Mouse (Mus musculus) CH12.LX (cell line): ENCODE results near the gene 1700001C02Rik. TPM values are rescaled to one million over a fixed set of nuclear protein-coding genes. Genes with fewer than 3 reads are reported as not detected.

ENCODE experiments used
- DNase-seq: peaks from one replicate; pipeline ENCODE4 v3.0.0-alpha.2; 2013; ENCODE audit errors: extremely low read depth
- H3K27ac ChIP-seq: 2 replicates; pipeline ENCODE4 v1.5.1; 2012; ENCODE audit warnings: low read depth, mild to moderate bottlenecking, control low read depth, moderate library complexity; ENCODE audit not compliant: insufficient read depth
- H3K27me3 ChIP-seq: replicated peaks from 2 replicates; pipeline ENCODE3; 2012; ENCODE audit warnings: inconsistent platforms
- H3K36me3 ChIP-seq, 2 experiments: replicated peaks in 1 of 2; 2 replicates each; pipeline versions ENCODE3 to v1.6.1; 2012; ENCODE audit warnings: inconsistent platforms in 1 of 2, low read length in 1 of 2, mild to moderate bottlenecking in 1 of 2, mixed read lengths in 1 of 2, moderate library complexity in 1 of 2; ENCODE audit not compliant: control insufficient read depth in 1 of 2, insufficient read depth in 1 of 2
- H3K4me1 ChIP-seq, 2 experiments: 2 replicates each; pipeline ENCODE4 v1.6.1; 2012; ENCODE audit warnings: inconsistent platforms in 1 of 2, moderate library complexity in 1 of 2; ENCODE audit not compliant: insufficient read depth in 2 of 2, control insufficient read depth in 1 of 2
- H3K4me2 ChIP-seq: 2 replicates; pipeline ENCODE4 v1.6.1; 2012; ENCODE audit warnings: low read depth, mild to moderate bottlenecking, control low read depth; ENCODE audit not compliant: poor library complexity, insufficient read depth, severe bottlenecking
- H3K4me3 ChIP-seq, 3 experiments: fragments of 150-350 bp in 1 of 3; sonication (generic) in 1 of 3; replicated peaks in 1 of 3; 2 replicates each; pipeline versions ENCODE3 to v1.5.1; 2011 to 2012; ENCODE audit warnings: low read depth in 2 of 3, low read length in 2 of 3, mild to moderate bottlenecking in 2 of 3, moderate library complexity in 2 of 3, control low read depth in 1 of 3, improper control_type of control experiment in 1 of 3, inconsistent platforms in 1 of 3, mixed read lengths in 1 of 3; ENCODE audit not compliant: poor library complexity in 1 of 3
- H3K79me2 ChIP-seq: replicated peaks from 2 replicates; pipeline ENCODE4 v1.6.1; 2012; ENCODE audit warnings: mild to moderate bottlenecking, moderate library complexity; ENCODE audit not compliant: control insufficient read depth, poor library complexity, insufficient read depth, severe bottlenecking; ENCODE audit errors: extremely low read depth
- H3K9ac ChIP-seq: 2 replicates; pipeline ENCODE4 v1.6.1; 2012; ENCODE audit warnings: low read depth, mild to moderate bottlenecking, control low read depth, moderate library complexity; ENCODE audit not compliant: insufficient read depth
- H3K9me3 ChIP-seq: replicated peaks from 2 replicates; pipeline ENCODE3; 2012; ENCODE audit warnings: low read length, inconsistent platforms, mixed read lengths
- CHD1 ChIP-seq: IDR thresholded peaks from 2 replicates; pipeline ENCODE4 v1.6.1; 2012; ENCODE audit warnings: low read depth, low read length, improper control_type of control experiment, inconsistent platforms
- CTCF ChIP-seq, 2 experiments: IDR thresholded peaks in 1 of 2; conservative IDR thresholded peaks in 1 of 2; 2 replicates each; pipeline ENCODE4 v1.5.1; 2011 to 2012; ENCODE audit warnings: low read depth in 2 of 2, low read length in 2 of 2, improper control_type of control experiment in 1 of 2, inconsistent platforms in 1 of 2, mild to moderate bottlenecking in 1 of 2, moderate library complexity in 1 of 2
- ELF1 ChIP-seq: IDR thresholded peaks from 2 replicates; pipeline ENCODE4 v1.6.1; 2014; ENCODE audit warnings: low read depth, mild to moderate bottlenecking, inconsistent platforms, low read length, improper control_type of control experiment
- ETS1 ChIP-seq: conservative IDR thresholded peaks from 2 replicates; pipeline ENCODE4 v1.6.1; 2012; ENCODE audit warnings: low read depth, mild to moderate bottlenecking, inconsistent platforms, low read length, improper control_type of control experiment, moderate library complexity
- IRF4 ChIP-seq: IDR thresholded peaks from 2 replicates; pipeline ENCODE4 v1.6.1; 2014; ENCODE audit warnings: low read depth, mild to moderate bottlenecking, inconsistent platforms, low read length, improper control_type of control experiment
- MAFK ChIP-seq: IDR thresholded peaks from 2 replicates; pipeline ENCODE4 v1.6.1; 2011; ENCODE audit warnings: low read length, improper control_type of control experiment; ENCODE audit not compliant: insufficient replicate concordance
- MAZ ChIP-seq: IDR thresholded peaks from 2 replicates; pipeline ENCODE4 v1.6.1; 2012; ENCODE audit warnings: low read depth, mild to moderate bottlenecking, inconsistent platforms, low read length, improper control_type of control experiment, moderate library complexity
- NELFE ChIP-seq: IDR thresholded peaks from 2 replicates; pipeline ENCODE4 v1.6.1; 2011; ENCODE audit warnings: low read depth, low read length, improper control_type of control experiment
- PAX5 ChIP-seq: IDR thresholded peaks from 2 replicates; pipeline ENCODE4 v1.6.1; 2012; ENCODE audit warnings: low read length, inconsistent platforms, mixed read lengths
- RAD21 ChIP-seq: IDR thresholded peaks from 2 replicates; pipeline ENCODE4 v1.6.1; 2011; ENCODE audit warnings: low read depth, mild to moderate bottlenecking, low read length, improper control_type of control experiment, moderate library complexity
- RCOR1 ChIP-seq: conservative IDR thresholded peaks from 2 replicates; pipeline ENCODE4 v1.6.1; 2012; ENCODE audit warnings: low read depth, mild to moderate bottlenecking, inconsistent platforms, low read length, improper control_type of control experiment
- SIN3A ChIP-seq: IDR thresholded peaks from 2 replicates; pipeline ENCODE4 v1.6.1; 2012; ENCODE audit warnings: low read length, improper control_type of control experiment, inconsistent platforms
- SMC3 ChIP-seq: IDR thresholded peaks from 2 replicates; pipeline ENCODE4 v1.6.1; 2011; ENCODE audit warnings: low read depth, low read length, improper control_type of control experiment
- TCF12 ChIP-seq: IDR thresholded peaks from 2 replicates; pipeline ENCODE4 v1.6.1; 2014; ENCODE audit warnings: low read depth, mild to moderate bottlenecking, inconsistent platforms, low read length, improper control_type of control experiment
- UBTF ChIP-seq: IDR thresholded peaks from 2 replicates; pipeline ENCODE4 v1.6.1; 2012; ENCODE audit warnings: low read depth, mild to moderate bottlenecking, inconsistent platforms, low read length, improper control_type of control experiment, moderate library complexity
- ZC3H11A ChIP-seq: IDR thresholded peaks from 2 replicates; pipeline ENCODE4 v1.6.1; 2012; ENCODE audit warnings: low read depth, mild to moderate bottlenecking, inconsistent platforms, low read length, improper control_type of control experiment
- ZKSCAN1 ChIP-seq: IDR thresholded peaks from 2 replicates; pipeline ENCODE4 v1.6.1; 2012; ENCODE audit warnings: low read depth, inconsistent platforms, low read length, improper control_type of control experiment, borderline replicate concordance
- dilution Hi-C: fragments of 300-500 bp; cut with MboI; formaldehyde crosslinking; loops from 2 replicates; pipeline ENCODE4 v1.14.3; 2020; ENCODE audit warnings: low sequenced_read_pairs; ENCODE audit not compliant: extremely low pct_unique_long_range_greater_than_20kb, extremely low pct_ligation_motif_present
- in situ Hi-C: fragments of 300-500 bp; cut with MboI; formaldehyde crosslinking; loops from 3 replicates; pipeline ENCODE4 v1.14.3; 2019; ENCODE audit warnings: low sequenced_read_pairs, low pct_ligation_motif_present, low pct_unique_long_range_greater_than_20kb, mixed read lengths
- polyA plus RNA-seq: library from polyadenylated mRNA; unstranded; fragments of >175 nt; gene quantifications from 2 replicates; pipeline ENCODE4 v1.2.1, GENCODE M21; 2012; ENCODE audit warnings: low read depth; ENCODE audit not compliant: insufficient read length
- total RNA-seq, 2 experiments: library from RNA; depleted of rRNA; stranded (reverse); fragments of 300-350 nt in 1 of 2; fragments of >200 nt in 1 of 2; gene quantifications; 2 replicates each; pipeline ENCODE4 v1.2.3; 2012 to 2014

The 1700001C02Rik gene
- total and polyA plus RNA-seq, 3 experiments = not detected

- Histone ChIP-seq H3K9me3 (no peaks in the 10 kb centered on the region), H3K4me3 (no peak overlapping the region), H3K9ac (no peak overlapping the region), H3K36me3 (no peaks in the 10 kb centered on the region)
- DNase-seq = peak; percentile 57
- TF ChIP-seq CTCF (conservative IDR thresholded peaks at IDR 0.05 in 1 of 2, IDR thresholded peaks at IDR 0.05 in 1 of 2; ENCODE audit: low read depth in 2 of 2, low read length in 2 of 2) (peak; percentile 70 to 94), PAX5 (no peak), UBTF (no peak), SIN3A (no peak), SMC3 (peak; percentile 92), MAZ (no peak), ZC3H11A (peak; percentile 64), RAD21 (peak; percentile 82), ELF1 (no peak)
- TF ChIP-seq, all 38 proteins: peak for 4
- Histone ChIP-seq H3K4me1 (no peaks in the 10 kb centered on the region), H3K4me2 (no peak overlapping the region), H3K27ac (no peak overlapping the region), H3K79me2 (no peaks in the 10 kb centered on the region), H3K27me3 (peaks cover 75% of the 10 kb centered on the region)
- dilution Hi-C loops = no loop called here
- in situ Hi-C loops = loop anchor here (5.0 to 10.0 kb wide), 2 partner anchors 49 to 221 kb away; partner anchors contain the start of gene Slc35f6
These were observed 42.1 kb upstream of the 1700001C02Rik start for GRCm38 (mm10) chr5:30423572-30424244.

- Histone ChIP-seq H3K4me2 (no peak overlapping the region), H3K36me3 (no peaks in the 10 kb centered on the region), H3K4me1 (no peaks in the 10 kb centered on the region; a peak in 1 of 4 replicates)
- no peak for TF ChIP-seq TCF12
- TF ChIP-seq CHD1 = no peak
- TF ChIP-seq RCOR1 = no peak
- TF ChIP-seq CTCF (conservative IDR thresholded peaks at IDR 0.05 in 1 of 2, IDR thresholded peaks at IDR 0.05 in 1 of 2; ENCODE audit: low read depth in 2 of 2, low read length in 2 of 2) = no peak
- no peak for TF ChIP-seq NELFE
- no peak for TF ChIP-seq ETS1
- TF ChIP-seq ZKSCAN1 = no peak
- TF ChIP-seq SMC3 = no peak
- TF ChIP-seq IRF4 = no peak
- no peak for TF ChIP-seq UBTF
- TF ChIP-seq MAFK = no peak
- TF ChIP-seq, all 38 proteins: peak for 0
- Histone ChIP-seq H3K27me3 (peaks cover 78% of the 10 kb centered on the region), H3K27ac (no peak overlapping the region), H3K9ac (no peak overlapping the region), H3K4me3 (no peak overlapping the region), H3K79me2 (no peaks in the 10 kb centered on the region), H3K9me3 (no peaks in the 10 kb centered on the region)
- in situ Hi-C loops (loop anchor here (10.0 kb wide), 1 partner anchor 217 kb away; the partner anchor contains the start of gene Slc35f6), dilution Hi-C loops (no loop called here)
- no peak for DNase-seq
These were observed 38.4 kb upstream of the 1700001C02Rik start for GRCm38 (mm10) chr5:30427406-30427805.
